Mouse (Mus musculus) C2C12 (cell line): Measurements from ENCODE around the gene Cacna1c.

ENCODE experiments used
- CEBPB ChIP-seq: IDR thresholded peaks from one replicate; pipeline ENCODE4 v1.6.1; 2011; ENCODE audit warnings: low read depth, mild to moderate bottlenecking, control low read depth, moderate library complexity
- CTCF ChIP-seq: IDR thresholded peaks from one replicate; pipeline ENCODE4 v1.5.1; 2011; ENCODE audit not compliant: control insufficient read depth, insufficient read depth, insufficient read length
- FOSL1 ChIP-seq: IDR thresholded peaks from one replicate; pipeline ENCODE4 v1.8.0; 2011; ENCODE audit warnings: mild to moderate bottlenecking, low read length; ENCODE audit not compliant: poor library complexity, insufficient read depth, severe bottlenecking
- MAX ChIP-seq: IDR thresholded peaks from one replicate; pipeline ENCODE4 v1.6.1; 2011; ENCODE audit warnings: mild to moderate bottlenecking, control low read depth
- MYOG ChIP-seq: IDR thresholded peaks from one replicate; pipeline ENCODE4 v1.6.1; 2011; ENCODE audit not compliant: control insufficient read depth, insufficient read length; ENCODE audit errors: extremely low read depth
- USF1 ChIP-seq: IDR thresholded peaks from one replicate; pipeline ENCODE4 v1.6.1; 2011; ENCODE audit warnings: low read depth, mild to moderate bottlenecking, control low read depth, moderate library complexity

DNA sequence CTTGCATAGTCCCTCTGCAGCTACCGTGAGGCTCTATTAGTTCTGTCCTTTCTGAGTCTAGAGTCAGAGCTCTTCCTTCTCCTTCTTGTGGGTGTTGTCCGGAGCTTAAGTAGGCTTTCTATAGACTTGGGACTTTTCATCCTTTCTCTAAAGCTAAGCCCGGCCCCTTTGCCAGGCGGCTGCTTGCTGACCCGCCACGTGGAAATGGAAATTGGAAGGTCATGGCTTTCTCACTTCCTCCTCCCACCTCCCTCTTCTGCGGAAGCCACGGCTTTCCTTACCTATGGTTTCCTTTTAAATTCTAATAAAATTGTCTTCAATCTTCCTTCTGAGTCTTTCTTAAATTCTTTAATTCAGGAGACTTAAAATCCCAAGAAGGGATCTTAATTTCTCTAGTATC, 148.9 kb downstream of the Cacna1c start:
- TF ChIP-seq MAX (no peak), MYOG (no peak), CTCF (no peak), CEBPB (no peak), USF1 (no peak), FOSL1 (no peak)
